Mouse (Mus musculus): ENCODE measurements at regions not wholly inside any gene's neighbourhood (a gene's known extent, or its start where the extent isn't known, plus 50 kb on each side); places are given as distances from the start of the nearest gene placed in this dataset.

DNA sequence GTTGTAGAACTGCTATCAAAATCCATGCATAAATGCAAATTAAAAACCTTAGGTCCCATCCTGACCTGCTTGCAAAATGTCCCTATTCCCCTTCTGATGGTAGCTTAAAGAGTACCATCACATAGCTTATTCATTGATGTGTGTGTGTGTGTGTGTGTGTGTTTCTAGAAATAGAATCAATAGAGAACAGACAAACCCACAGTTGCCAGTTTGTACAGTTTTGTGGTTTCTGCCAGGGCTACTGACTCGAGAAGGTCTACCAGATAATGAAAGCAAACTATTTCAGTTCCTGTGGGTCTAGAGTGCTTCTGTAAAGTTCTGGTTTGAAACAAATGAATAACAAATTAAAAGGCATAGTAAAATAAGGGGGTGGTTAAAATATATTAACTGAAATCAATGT is 391.5 kb upstream of the Mef2c start:
- TF ChIP-seq GATA1 (IDR thresholded peaks at IDR 0.05; ENCODE audit: low read length) (no peak), TAL1 (IDR thresholded peaks at IDR 0.05; ENCODE audit: low read length) (no peak)
